Comparison of ENCODE assay signal across 27 mouse cellular contexts in the genomic region with DNA sequence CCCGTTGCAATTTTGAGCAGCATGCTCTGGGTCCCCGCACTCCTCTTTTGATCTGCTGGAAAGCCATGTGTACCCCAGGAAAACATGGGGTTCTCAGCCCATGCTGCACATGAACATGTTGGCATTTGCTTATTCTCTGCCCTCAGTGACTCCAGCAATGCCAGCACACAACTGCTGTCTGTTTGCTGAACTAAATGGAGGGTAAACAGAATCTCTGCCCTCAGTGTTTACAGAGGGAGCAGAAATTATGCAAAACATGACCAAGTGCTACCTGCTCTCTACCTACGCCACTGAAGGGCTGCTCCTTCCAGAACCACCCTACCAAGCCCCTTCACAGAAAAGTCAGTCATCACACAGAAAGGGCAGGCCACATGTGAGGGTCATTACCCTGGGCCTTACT. TPM values are rescaled to one million over a fixed set of nuclear protein-coding genes. Genes with fewer than 3 reads are reported as not detected.
DNase-seq lines count a peak whose midpoint lies in the region; ATAC-seq and TF ChIP-seq lines count a peak whose summit lies in the region.
"Had no signal": no experiment of that assay in that cellular context is flagged by ENCODE, and none has a peak within 500 bp of the region (broad histone marks: within the 10 kb centered on the region; RNA-seq: fewer than 3 reads in every experiment).

No protein-coding gene starts in this region.

- peaks cover 13% of the 10 kb centered on the region; the same call in 1 of the 2 replicates for H3K4me1 ChIP-seq in liver, embryonic 15.5 days (replicated peaks)
- H3K4me1 ChIP-seq in liver, embryonic 12.5 days = no peaks in the 10 kb centered on the region
- H3K4me1 ChIP-seq in bone marrow macrophage, adult 2 months (ENCODE audit: control insufficient read depth, insufficient read depth, low read length) = peaks cover 17% of the 10 kb centered on the region
- peaks cover 3% of the 10 kb centered on the region for H3K4me1 ChIP-seq in brown adipose tissue, adult 24 weeks (ENCODE audit: control insufficient read depth, insufficient read depth, insufficient read length, low read length)
- H3K4me1 ChIP-seq: embryonic facial prominence, embryonic 12.5 days; embryonic facial prominence, embryonic 15.5 days; hindbrain, embryonic 12.5 days; hindbrain, embryonic 15.5 days had no signal

- H3K36me3 ChIP-seq in liver, embryonic 15.5 days (replicated peaks) = no peaks in the 10 kb centered on the region
- no peaks in the 10 kb centered on the region for H3K36me3 ChIP-seq in liver, embryonic 12.5 days
- H3K36me3 ChIP-seq: embryonic facial prominence, embryonic 12.5 days; embryonic facial prominence, embryonic 15.5 days; hindbrain, embryonic 12.5 days; hindbrain, embryonic 15.5 days had no signal

- no peak for DNase-seq in testis, postnatal 10 days (ENCODE audit: low spot score)
- no peak for DNase-seq in adrenal gland, adult 2 months
- DNase-seq: adrenal gland, adult 8-10 months; adrenal gland, postnatal 25 days; cerebellum, adult 11 months; cerebellum, adult 2 months; cerebellum, adult 9-11 months; cerebellum, postnatal 25 days; forebrain, postnatal 0 days; gastrocnemius, adult 2 months; gastrocnemius, postnatal 14 days; heart, adult 11 months had no signal

- H3K27me3 ChIP-seq in liver, embryonic 15.5 days = no peaks in the 10 kb centered on the region
- H3K27me3 ChIP-seq in liver, embryonic 12.5 days (replicated peaks) = peaks cover 4% of the 10 kb centered on the region; the same call in 1 of the 2 replicates
- H3K27me3 ChIP-seq: embryonic facial prominence, embryonic 12.5 days; embryonic facial prominence, embryonic 15.5 days; hindbrain, embryonic 12.5 days; hindbrain, embryonic 15.5 days had no signal

- H3K4me2 ChIP-seq in liver, embryonic 15.5 days = no peak overlapping the region
- H3K4me2 ChIP-seq in liver, embryonic 12.5 days = no peak overlapping the region
- H3K4me2 ChIP-seq: embryonic facial prominence, embryonic 12.5 days; embryonic facial prominence, embryonic 15.5 days; heart, embryonic 11.5 days; hindbrain, embryonic 12.5 days; hindbrain, embryonic 15.5 days had no signal

- peak overlapping the region; percentile 45 for H3K27ac ChIP-seq in liver, embryonic 15.5 days (replicated peaks)
- H3K27ac ChIP-seq in liver, embryonic 12.5 days = no peak overlapping the region
- H3K27ac ChIP-seq in bone marrow macrophage, adult 2 months (ENCODE audit: insufficient read depth, low read depth, low read length) = peak overlapping the region; percentile 29; the same call in 1 of the 2 replicates
- H3K27ac ChIP-seq in brown adipose tissue, adult 24 weeks (replicated peaks; ENCODE audit: low read depth, low read length) = peak overlapping the region; percentile 94
- H3K27ac ChIP-seq: embryonic facial prominence, embryonic 12.5 days; embryonic facial prominence, embryonic 15.5 days; gastrocnemius, adult 2 months; hindbrain, embryonic 12.5 days; hindbrain, embryonic 15.5 days had no signal

- WGBS in liver, embryonic 15.5 days (ENCODE audit: insufficient replicate concordance) = 62% methylated on average over 3 of the region's 3 CpGs
- WGBS in liver, embryonic 12.5 days (ENCODE audit: insufficient replicate concordance) = 75% methylated on average over 3 of the region's 3 CpGs

- ATAC-seq in liver, embryonic 15.5 days (ENCODE audit: insufficient read depth) = no peak
- no peak for ATAC-seq in liver, embryonic 12.5 days
- ATAC-seq: CD4-positive, CD25-positive, alpha-beta regulatory T cell, adult 4 months; forebrain, embryonic 14.5 days; forebrain, postnatal 0 days had no signal

- H3K9me3 ChIP-seq in liver, embryonic 15.5 days (replicated peaks) = no peaks in the 10 kb centered on the region
- no peaks in the 10 kb centered on the region for H3K9me3 ChIP-seq in liver, embryonic 12.5 days (replicated peaks)
- H3K9me3 ChIP-seq: embryonic facial prominence, embryonic 12.5 days; embryonic facial prominence, embryonic 15.5 days; hindbrain, embryonic 12.5 days; hindbrain, embryonic 15.5 days had no signal

- H3K4me3 ChIP-seq in liver, embryonic 15.5 days (replicated peaks) = no peak overlapping the region
- no peak overlapping the region for H3K4me3 ChIP-seq in liver, embryonic 12.5 days
- H3K4me3 ChIP-seq in bone marrow macrophage, adult 2 months (ENCODE audit: insufficient read depth, low read length) = no peak overlapping the region
- H3K4me3 ChIP-seq in brown adipose tissue, adult 24 weeks (ENCODE audit: insufficient read depth, low read depth, low read length) = no peak overlapping the region
- H3K4me3 ChIP-seq: embryonic facial prominence, embryonic 12.5 days; embryonic facial prominence, embryonic 15.5 days; gastrocnemius, adult 2 months; hindbrain, embryonic 12.5 days; hindbrain, embryonic 15.5 days had no signal

- TF ChIP-seq POLR2A in bone marrow macrophage, adult 2 months (IDR thresholded peaks at IDR 0.05; ENCODE audit: borderline replicate concordance, low read depth, low read length) = no peak

- no peak for TF ChIP-seq CTCF in bone marrow macrophage, adult 2 months (IDR thresholded peaks at IDR 0.05; ENCODE audit: low read depth, low read length)

- H3K9ac ChIP-seq in liver, embryonic 15.5 days = no peak overlapping the region
- H3K9ac ChIP-seq in liver, embryonic 12.5 days = no peak overlapping the region
- H3K9ac ChIP-seq: embryonic facial prominence, embryonic 12.5 days; embryonic facial prominence, embryonic 15.5 days; forebrain, postnatal 0 days; hindbrain, embryonic 12.5 days; hindbrain, embryonic 15.5 days had no signal

RNA-seq across cellular contexts. Expression of a gene that starts 5.9 kb away (rescaled TPM):
- 125 and 188 TPM in 2 replicates for polyA plus RNA-seq in liver, embryonic 15.5 days (2015; fragmentation: Nextera tagmentation; extraction: Ambion mirVana)
- polyA plus RNA-seq in liver, embryonic 12.5 days (2016; fragmentation: Nextera tagmentation; extraction: Ambion mirVana) = 10.5 and 10.8 TPM in 2 replicates
- 0.74 TPM in 1 of 2 replicates, not detected in the other for polyA plus RNA-seq in bone marrow macrophage, adult 2 months (2012; ENCODE audit: insufficient read depth, insufficient read length, missing spikeins)
- polyA plus RNA-seq in brown adipose tissue, adult 24 weeks (2012; ENCODE audit: insufficient read depth, insufficient read length, missing spikeins) = 699 and 1,976 TPM in 2 replicates
- total RNA-seq in adrenal gland, adult 2 months (2021) = 100 to 1,000 TPM; 158 to 462 TPM
- 81.5 and 171 TPM in 2 replicates for polyA plus RNA-seq in adrenal gland, adult 2 months (2012; rRNA removed)
- polyA plus RNA-seq: C2C12; CD4-positive, CD25-positive, alpha-beta regulatory T cell, adult 4 months had no signal

RNA-seq across cellular contexts. Expression of a gene that starts 19.1 kb away (rescaled TPM):
- 9.3 and 10.7 TPM in 2 replicates for polyA plus RNA-seq in liver, embryonic 15.5 days (2015; fragmentation: Nextera tagmentation; extraction: Ambion mirVana)
- 12.7 and 13.9 TPM in 2 replicates for polyA plus RNA-seq in liver, embryonic 12.5 days (2016; fragmentation: Nextera tagmentation; extraction: Ambion mirVana)
- polyA plus RNA-seq in bone marrow macrophage, adult 2 months (2012; ENCODE audit: insufficient read depth, insufficient read length, missing spikeins) = 12.7 and 16.7 TPM in 2 replicates
- 21.2 and 29.4 TPM in 2 replicates for polyA plus RNA-seq in brown adipose tissue, adult 24 weeks (2012; ENCODE audit: insufficient read depth, insufficient read length, missing spikeins)
- total RNA-seq in adrenal gland, adult 2 months (2021) = 10 to 100 TPM; 12.5 to 13.3 TPM
- polyA plus RNA-seq in adrenal gland, adult 2 months (2012; rRNA removed) = 2.4 and 4.2 TPM in 2 replicates

RNA-seq across cellular contexts. Expression of a gene that starts 19.2 kb away (rescaled TPM):
- polyA plus RNA-seq in liver, embryonic 15.5 days (2015; fragmentation: Nextera tagmentation; extraction: Ambion mirVana) = 9.7 and 11.4 TPM in 2 replicates
- polyA plus RNA-seq in liver, embryonic 12.5 days (2016; fragmentation: Nextera tagmentation; extraction: Ambion mirVana) = 18.6 and 19.8 TPM in 2 replicates
- 29.8 and 32.9 TPM in 2 replicates for polyA plus RNA-seq in bone marrow macrophage, adult 2 months (2012; ENCODE audit: insufficient read depth, insufficient read length, missing spikeins)
- polyA plus RNA-seq in brown adipose tissue, adult 24 weeks (2012; ENCODE audit: insufficient read depth, insufficient read length, missing spikeins) = 10.5 and 11.9 TPM in 2 replicates
- total RNA-seq in adrenal gland, adult 2 months (2021) = 10 to 100 TPM; 22.2 to 23.4 TPM
- polyA plus RNA-seq in adrenal gland, adult 2 months (2012; rRNA removed) = 13.3 and 15.0 TPM in 2 replicates

RNA-seq across cellular contexts. Expression of a gene that starts 23.6 kb away (rescaled TPM):
- polyA plus RNA-seq in liver, embryonic 15.5 days (2015; fragmentation: Nextera tagmentation; extraction: Ambion mirVana) = 17.2 and 20.3 TPM in 2 replicates
- 33.3 and 35.3 TPM in 2 replicates for polyA plus RNA-seq in liver, embryonic 12.5 days (2016; fragmentation: Nextera tagmentation; extraction: Ambion mirVana)
- polyA plus RNA-seq in bone marrow macrophage, adult 2 months (2012; ENCODE audit: insufficient read depth, insufficient read length, missing spikeins) = 7.4 and 9.4 TPM in 2 replicates
- polyA plus RNA-seq in brown adipose tissue, adult 24 weeks (2012; ENCODE audit: insufficient read depth, insufficient read length, missing spikeins) = 13.2 and 21.7 TPM in 2 replicates
- total RNA-seq in adrenal gland, adult 2 months (2021) = 10 to 100 TPM; 19.9 to 20.1 TPM
- polyA plus RNA-seq in adrenal gland, adult 2 months (2012; rRNA removed) = 24.9 and 27.3 TPM in 2 replicates

RNA-seq across cellular contexts. Expression of a gene that starts 29.5 kb away (rescaled TPM):
- polyA plus RNA-seq in liver, embryonic 15.5 days (2015; fragmentation: Nextera tagmentation; extraction: Ambion mirVana) = 0.21 and 0.46 TPM in 2 replicates
- polyA plus RNA-seq in liver, embryonic 12.5 days (2016; fragmentation: Nextera tagmentation; extraction: Ambion mirVana) = 0.97 and 2.0 TPM in 2 replicates
- polyA plus RNA-seq in bone marrow macrophage, adult 2 months (2012; ENCODE audit: insufficient read depth, insufficient read length, missing spikeins) = not detected in 2 replicates
- 0.40 TPM in 1 of 2 replicates, not detected in the other for polyA plus RNA-seq in brown adipose tissue, adult 24 weeks (2012; ENCODE audit: insufficient read depth, insufficient read length, missing spikeins)
- total RNA-seq in adrenal gland, adult 2 months (2021) = under 1 TPM; 0.17 to 0.24 TPM
- polyA plus RNA-seq in adrenal gland, adult 2 months (2012; rRNA removed) = 0.08 TPM in 2 replicates
- total RNA-seq: gastrocnemius, postnatal 4 days; heart, postnatal 25 days had no signal
- polyA plus RNA-seq: C2C12; forebrain, embryonic 14.5 days; heart, embryonic 14.5 days had no signal
